Mouse (Mus musculus) cerebellum, postnatal 14 days (tissue): ENCODE results near the gene Mgat5.

Experiments
- DNase-seq, 2 experiments: peaks; one replicate each; pipeline ENCODE4 v3.0.0; 2021; ENCODE audit warnings: mixed read lengths in 2 of 2

Mgat5 gene

DNA sequence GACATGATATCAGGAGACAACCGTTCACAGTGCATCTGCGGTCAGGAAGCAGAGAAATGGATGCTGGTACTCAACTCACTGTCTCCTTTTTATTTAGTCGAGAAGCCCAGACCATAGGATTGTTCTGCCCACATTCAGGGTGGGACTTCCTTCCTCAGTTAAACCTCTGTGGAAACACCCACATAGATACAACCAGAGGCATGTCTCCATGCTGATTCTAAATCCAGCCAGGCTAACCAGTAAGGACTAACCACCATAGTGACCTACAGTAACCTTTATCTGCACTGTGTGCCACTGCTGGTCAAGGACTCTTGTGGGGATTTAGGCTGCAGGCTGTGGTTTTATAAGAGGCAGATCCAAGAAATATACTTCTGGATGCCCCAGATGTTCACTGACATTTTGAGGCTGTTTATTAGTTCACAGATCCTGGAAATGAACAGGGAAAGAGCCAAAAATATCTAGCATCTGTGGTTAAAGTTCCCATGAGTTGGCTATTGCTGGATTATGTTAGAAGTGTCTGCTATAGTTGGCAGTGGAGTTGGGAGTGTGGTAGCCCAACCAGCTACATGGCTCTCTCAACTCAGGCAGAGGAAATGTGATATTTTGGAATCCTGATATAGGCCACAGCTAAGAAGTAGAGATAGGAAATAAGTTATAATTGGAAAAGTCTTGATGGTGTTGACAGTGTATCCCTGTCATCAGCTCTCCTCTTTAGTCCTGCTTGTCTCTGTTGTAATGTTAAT lies 143.2 kb downstream of the Mgat5 start:
- no peak for DNase-seq

- no peak for DNase-seq
Measured at GRCm38 (mm10) chr1:127348642-127349341, 144.0 kb downstream of the Mgat5 start.

DNA sequence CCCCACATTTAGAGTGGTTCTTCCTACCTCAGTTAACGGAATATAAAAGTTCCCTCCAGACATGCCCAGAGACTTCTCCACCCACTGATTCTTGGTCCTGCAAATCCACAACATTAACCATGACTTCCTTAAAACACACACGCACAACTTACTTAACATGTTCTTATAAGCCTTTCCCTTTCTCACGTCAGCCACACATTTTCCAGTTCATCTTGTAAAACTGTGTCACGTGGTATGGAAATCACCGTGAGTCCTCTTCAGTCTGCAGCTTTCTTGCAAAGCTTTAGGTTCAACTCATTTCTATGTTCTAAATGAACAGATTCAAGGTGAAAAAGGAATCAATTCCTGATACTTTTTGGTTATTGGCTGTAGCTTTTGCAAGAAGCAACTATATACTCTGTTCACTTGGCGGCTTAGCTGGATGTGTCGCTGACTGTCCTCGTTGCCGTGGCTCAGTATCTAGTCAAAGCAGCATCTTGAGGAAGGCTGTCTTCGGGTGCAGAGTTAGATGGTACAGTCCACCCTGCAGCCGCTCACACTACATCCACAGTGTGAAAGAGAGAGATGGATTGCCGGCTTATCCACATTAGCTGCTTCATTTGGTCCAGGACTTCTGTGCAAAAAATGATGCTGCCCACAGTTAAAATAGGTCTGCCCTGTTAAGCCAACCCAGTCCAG lies 146.7 kb downstream of the Mgat5 start:
- DNase-seq = no peak

GRCm38 (mm10) chr1:127352131-127352793 lies 147.4 kb downstream of the Mgat5 start:
- no peak for DNase-seq

GRCm38 (mm10) chr1:127353408-127353807 lies 148.6 kb downstream of the Mgat5 start:
- peak in 1 of 2 experiments; percentile 30 for DNase-seq

DNA sequence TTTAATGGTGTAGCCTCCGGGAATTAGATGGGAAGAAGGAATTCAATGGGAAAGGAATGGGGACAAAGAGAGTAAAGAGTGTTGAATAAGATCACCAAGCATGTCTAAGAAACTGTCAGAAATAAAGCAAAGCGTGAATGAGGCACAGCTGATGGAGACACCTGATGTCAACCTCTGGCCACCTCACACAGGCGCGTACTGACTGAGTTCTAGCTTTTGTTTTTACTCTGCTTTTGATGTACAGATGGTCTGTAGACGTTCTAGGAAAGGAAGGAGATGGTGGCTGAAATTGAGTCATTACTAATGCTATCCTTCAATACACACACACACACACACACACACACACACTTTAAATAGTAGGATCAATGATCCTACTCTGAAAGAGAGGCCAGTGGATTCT lies 149.3 kb downstream of the Mgat5 start:
- no peak for DNase-seq

DNA sequence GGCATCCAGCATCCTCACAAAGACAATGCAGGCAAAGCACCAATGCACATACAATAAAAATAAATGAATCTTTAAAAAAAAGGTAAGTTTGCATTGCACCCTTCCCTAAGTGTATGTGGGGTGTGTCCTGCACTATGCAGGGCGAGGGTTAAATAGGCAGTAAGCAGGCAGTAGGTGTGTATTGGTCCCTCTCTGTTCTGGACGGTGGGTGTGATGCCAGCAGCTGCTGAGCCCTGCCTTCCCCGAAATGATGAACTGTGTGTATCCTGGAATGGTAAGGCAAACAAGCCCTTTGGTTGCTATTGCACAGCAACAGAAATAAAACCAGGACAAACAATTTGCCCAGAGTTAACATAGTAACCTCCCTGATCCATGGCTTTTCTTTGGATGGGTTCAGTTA lies 150.2 kb downstream of the Mgat5 start:
- DNase-seq = no peak

- no peak for DNase-seq
Measured at GRCm38 (mm10) chr1:127363638-127364037, 158.8 kb downstream of the Mgat5 start.

GRCm38 (mm10) chr1:127365706-127366105 lies 160.9 kb downstream of the Mgat5 start:
- no peak for DNase-seq

DNA sequence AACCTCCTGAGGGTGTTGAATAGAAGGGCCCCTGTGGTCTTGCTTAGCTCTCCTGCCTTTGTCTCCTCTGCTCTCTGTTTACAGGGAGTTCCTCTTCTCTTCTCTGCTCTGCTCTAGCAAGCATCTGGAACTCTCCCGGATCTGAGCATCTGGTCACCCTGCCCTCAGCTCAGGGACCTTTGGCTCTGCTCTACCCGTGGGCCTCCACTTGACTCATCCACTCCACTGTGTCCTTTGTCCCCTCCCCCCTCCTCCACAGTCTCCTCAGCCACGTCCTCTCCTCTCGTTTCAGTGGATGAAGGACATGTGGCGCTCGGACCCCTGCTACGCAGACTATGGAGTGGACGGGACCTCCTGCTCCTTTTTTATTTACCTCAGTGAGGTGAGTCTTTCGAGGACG lies 161.3 kb downstream of the Mgat5 start:
- no peak for DNase-seq

DNA sequence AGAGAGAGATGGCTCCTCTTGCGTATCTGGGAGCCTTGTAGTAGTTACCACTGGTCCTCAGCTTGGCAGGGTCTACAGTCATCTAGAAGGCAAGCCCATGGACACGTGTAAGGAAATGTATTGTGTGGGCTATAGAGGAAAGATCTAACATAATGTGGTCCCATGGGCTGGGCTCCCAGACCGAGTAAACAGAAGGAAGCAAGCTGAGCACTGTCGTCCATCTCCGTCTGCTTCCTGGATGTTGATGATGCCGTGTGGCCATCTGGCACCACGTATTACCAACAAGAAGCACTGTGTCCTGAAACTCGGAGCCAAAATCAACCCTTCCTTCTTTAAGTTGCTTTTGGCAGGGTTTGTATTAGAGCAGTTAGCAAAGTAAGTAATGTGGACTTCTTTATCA lies 163.7 kb downstream of the Mgat5 start:
- DNase-seq = no peak

DNA sequence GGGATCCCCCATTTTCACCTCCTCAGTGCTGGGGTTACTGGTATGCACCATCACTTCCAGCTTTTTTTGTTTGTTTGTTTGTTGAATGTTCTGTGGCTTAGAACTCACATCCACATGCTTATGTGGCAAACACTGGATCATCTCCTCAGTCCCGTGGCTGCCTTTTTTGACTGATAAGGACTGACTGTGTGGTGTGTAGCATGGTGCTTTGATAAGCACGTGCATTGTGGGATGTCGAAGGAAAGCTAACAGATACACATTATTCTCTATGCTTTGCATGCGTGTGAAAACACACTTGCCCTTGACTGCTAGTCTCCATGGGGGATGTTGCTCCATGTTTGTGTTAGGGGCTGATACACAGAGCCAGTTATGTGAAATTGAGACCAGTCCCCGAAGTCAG lies 164.7 kb downstream of the Mgat5 start:
- DNase-seq = no peak

GRCm38 (mm10) chr1:127372096-127372495 lies 167.3 kb downstream of the Mgat5 start:
- no peak for DNase-seq

DNA sequence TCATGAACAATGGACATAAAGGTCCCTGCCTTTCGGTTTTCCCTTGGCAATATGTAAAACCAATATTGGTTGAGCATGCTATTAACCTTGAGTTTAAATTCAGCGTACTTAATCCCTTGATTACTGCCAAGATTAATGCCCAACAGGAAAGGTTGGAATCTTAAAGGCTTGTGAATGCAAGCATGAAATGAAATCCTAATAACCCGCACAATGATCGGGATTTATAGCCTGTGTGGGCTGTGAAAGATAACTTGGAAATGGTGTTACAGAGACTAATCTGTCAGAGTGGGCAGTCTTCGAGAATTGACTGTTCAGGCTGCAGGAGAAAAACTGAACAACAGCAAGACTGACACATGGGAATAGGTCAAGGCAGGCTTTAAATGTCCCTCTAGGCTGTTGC lies 168.7 kb downstream of the Mgat5 start:
- DNase-seq = no peak

- no peak for DNase-seq
Measured at GRCm38 (mm10) chr1:127374157-127374556, 169.3 kb downstream of the Mgat5 start.

- no peak for DNase-seq
Measured at GRCm38 (mm10) chr1:127380140-127380539, 175.3 kb downstream of the Mgat5 start.

DNA sequence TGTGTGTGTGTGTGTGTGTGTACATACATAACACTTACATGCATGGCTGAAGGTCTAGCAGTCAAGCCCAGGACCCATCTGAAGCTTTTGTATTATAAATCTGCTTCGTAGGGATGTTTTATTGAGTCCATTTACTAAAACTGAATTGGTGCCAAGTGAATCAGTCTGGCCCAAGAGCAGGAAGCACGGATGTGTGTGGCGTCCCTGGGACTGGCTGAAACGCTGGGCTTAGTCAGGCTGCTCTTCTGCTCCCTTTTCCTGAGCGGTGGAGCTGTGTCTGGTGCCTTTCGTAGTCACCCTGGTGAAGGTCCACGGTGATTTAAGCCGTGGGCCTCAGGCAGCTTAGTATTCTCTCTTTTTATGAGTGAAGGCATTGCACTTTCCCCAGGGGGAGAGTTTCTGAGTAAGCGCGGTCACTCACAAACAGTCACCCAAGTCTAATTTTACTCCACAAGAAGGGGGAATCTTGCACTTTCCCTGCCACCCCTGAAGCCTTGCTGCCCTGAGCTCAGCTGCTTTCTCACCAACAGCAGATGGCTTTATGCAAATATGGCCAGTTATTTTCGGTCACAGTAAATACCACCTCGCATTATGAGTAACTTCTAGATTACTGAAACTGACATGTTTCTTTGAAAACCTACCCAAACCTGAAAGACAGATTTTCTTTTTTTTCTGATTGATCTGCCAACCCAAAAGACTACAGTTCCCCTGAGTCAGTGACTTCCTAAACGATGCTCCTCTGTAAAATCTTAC lies 176.1 kb downstream of the Mgat5 start:
- DNase-seq = peak in 1 of 2 experiments; percentile 22

DNA sequence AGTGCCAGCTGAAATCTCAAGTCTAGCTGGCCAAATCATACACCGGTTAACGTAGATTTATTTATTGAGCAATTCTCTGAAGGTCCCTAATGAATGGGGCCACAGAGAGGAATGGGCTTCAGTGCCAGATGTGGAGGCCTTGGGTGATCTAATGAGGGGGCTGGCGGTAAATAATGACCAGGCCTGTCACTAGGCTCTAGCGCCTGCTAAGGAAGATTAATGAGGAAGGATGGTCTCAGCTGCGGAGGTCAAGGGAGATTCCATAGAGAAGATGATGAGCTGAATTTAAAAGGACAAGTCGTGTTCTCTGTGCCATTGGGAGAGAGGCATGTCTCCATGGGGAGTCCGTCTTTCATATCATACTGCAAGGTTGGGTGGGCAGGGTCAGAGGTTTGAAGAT lies 178.3 kb downstream of the Mgat5 start:
- DNase-seq = no peak

- no peak for DNase-seq
Measured at GRCm38 (mm10) chr1:127387226-127387625, 182.4 kb downstream of the Mgat5 start.

DNA sequence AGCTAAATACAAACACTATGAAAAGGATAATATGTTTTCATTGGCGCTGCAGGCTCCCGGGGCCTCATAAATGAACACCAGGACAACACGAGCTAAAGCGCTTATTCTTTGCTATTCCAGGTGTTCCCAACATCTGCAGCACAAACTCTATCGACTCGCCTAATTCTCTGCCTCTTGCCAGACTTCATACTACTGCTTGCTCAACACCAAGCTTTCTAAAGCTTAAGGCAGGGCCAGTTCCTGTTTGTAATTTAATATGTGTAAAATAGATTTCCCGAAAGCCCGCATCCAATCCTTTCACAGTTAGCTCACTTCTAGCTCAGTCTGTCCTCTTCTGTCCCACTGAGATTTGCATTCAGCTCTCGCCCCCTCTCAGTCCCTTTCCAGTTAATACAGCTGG lies 182.8 kb downstream of the Mgat5 start:
- no peak for DNase-seq

GRCm38 (mm10) chr1:127394716-127395115 lies 189.9 kb downstream of the Mgat5 start:
- DNase-seq = no peak

DNA sequence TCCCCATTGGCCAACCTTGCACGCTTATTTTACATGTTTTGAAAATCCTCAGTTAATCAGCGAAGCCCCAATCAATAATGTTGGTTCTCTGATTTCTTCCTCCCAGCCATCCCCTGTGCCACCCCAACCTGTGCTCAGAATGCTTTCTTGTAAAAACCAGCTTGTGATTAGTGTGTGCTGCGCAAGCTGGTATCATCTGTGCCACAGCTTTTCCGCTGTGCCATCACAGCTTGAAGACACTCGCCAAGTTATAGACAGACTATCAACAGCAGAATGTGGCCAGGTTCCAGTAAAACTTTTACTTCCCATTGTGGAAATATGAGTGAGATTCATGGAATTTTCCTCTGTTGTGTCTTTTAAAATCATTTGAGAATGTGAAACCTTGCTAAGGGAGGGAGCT lies 190.9 kb downstream of the Mgat5 start:
- DNase-seq = no peak
